Mouse (Mus musculus) mouse trophoblast stem cell (cell line): ENCODE data around the gene Olfr1317.

ENCODE experiments used
- in situ Hi-C, 2 experiments: fragments of 300-500 bp; cut with MseI, MboI; formaldehyde crosslinking; loops; 2 replicates in 1 of 2; 3 replicates in 1 of 2; pipeline ENCODE4 v1.15.1; 2025

Olfr1317 gene

DNA sequence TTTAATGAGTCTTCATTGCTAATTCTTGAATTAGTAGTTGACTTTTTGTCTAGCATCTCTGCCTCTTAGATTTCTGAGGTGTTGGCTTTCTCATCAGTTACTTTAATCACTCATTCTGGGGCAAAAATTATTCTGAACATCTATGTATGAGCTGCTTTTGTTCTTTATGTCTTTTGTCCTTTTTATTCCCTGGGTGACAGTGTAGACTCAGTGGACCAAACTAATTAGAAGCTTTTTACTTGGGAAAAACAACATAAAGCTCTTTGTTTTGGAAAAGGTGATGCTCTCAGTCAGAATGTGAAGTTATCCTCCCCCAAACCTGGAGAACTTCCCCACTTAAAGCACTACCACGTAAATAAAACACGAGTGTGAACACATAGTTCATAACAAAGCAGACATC, at the start of gene Olfr1317:
Gene Olfr1317, plus strand, starts transcription at position 301 of the 400 bp plus-strand sequence.
- in situ Hi-C loops: no loop called here

DNA sequence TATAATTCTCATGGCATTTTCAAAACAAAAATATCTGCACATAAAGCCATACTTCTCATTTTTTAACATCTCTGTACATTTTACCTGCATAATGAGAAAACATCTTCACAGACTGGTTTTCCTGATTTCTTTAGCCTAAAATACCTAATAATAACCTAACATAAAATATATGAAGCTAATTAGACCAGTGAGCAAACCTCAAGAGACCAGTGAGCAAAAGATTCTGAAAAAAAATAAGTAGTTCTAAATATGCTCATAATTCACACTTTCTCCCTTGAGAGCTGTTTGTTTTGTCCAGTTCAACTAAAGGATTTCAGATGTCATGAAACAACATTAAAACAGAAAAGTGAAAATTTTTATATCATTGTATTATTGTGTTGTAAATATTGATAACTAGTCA, 43.4 kb upstream of the Olfr1317 start, which contains the start of gene Olfr1314:
Gene Olfr1314, minus strand, starts transcription at position 101 of the 400 bp plus-strand sequence.
- in situ Hi-C loops: no loop called here

DNA sequence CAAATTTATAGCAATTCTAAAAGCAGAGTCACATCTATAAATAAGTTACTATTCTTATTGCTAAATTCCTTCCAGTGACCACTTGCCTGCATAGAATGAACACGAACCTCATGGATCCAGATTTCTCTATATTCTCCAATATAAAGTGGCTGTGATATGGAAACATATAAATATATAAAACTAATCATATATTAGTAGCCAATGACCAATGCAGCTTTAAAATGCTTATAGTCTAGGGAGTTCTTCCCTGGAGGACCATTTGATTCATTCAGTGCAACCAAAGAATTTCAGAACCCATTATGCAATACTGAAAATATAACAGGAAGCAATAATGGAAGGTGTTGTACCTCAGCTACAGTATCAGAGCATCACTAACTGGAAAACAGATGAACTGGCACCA, 24.8 kb upstream of the Olfr1317 start, which contains the start of gene Olfr1315-ps1:
Gene Olfr1315-ps1, minus strand, starts transcription at position 101 of the 400 bp plus-strand sequence.
- in situ Hi-C loops: no loop called here

DNA sequence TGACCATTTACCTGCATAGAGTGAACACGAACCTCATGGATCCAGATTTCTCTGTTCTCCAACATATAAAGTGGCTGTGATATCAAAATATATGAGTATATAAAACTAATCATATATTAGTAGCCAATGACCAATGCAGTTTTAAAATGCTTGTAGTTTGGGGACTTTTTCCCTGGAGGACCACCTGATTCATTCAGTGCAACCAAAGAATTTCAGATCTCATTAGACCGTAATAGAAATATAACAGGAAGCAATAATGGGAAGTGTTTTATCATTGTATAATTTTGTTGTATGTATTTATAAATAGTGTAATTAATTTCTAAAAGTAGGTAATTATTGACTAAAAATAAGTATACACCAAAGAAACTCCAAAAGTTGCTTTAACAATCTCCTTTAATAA, 5.3 kb upstream of the Olfr1317 start, which contains the start of gene Olfr1316:
Gene Olfr1316, minus strand, starts transcription at position 101 of the 400 bp plus-strand sequence.
- in situ Hi-C loops: no loop called here

DNA sequence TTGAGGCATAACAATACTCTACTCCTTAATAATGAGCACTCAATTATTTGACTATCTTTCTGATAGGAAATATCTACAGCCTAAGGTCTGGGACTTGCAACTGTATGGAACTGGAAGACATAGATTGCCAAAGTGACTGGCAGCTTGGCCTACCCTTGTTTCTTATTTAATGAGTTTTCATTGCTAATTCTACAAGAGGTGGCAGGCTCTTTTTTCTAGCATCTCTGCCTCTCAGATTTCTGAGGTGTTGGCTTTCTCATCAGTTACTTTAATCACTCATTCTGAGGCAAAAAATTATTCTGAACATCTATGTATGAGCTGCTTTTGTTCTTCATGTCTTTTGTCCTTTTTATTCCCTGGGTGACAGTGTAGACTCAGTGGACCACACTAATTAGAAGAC, 13.8 kb downstream of the Olfr1317 start, which contains the start of gene Olfr1318:
Gene Olfr1318, plus strand, starts transcription at position 301 of the 400 bp plus-strand sequence.
- in situ Hi-C loops: no loop called here
